ENCODE assay signal across 25 mouse cellular contexts in genomic region chr7:19969541-19970090, GRCm38 (mm10). TPM values are rescaled to one million over a fixed set of nuclear protein-coding genes. Genes with fewer than 3 reads are reported as not detected.
DNase-seq lines count a peak whose midpoint lies in the region; ATAC-seq and TF ChIP-seq lines count a peak whose summit lies in the region.
"Had no signal": no experiment of that assay in that cellular context is flagged by ENCODE, and none has a peak within 500 bp of the region (broad histone marks: within the 10 kb centered on the region; RNA-seq: fewer than 3 reads in every experiment).

No protein-coding gene starts in this region.

- no peak overlapping the region for H3K9ac ChIP-seq in lung, postnatal 0 days (replicated peaks; ENCODE audit: low read depth)
- H3K9ac ChIP-seq: embryonic facial prominence, embryonic 15.5 days; kidney, embryonic 15.5 days; limb, embryonic 13.5 days had no signal

- H3K4me3 ChIP-seq in heart, embryonic 10.5 days: no peak overlapping the region
- H3K4me3 ChIP-seq in lung, postnatal 0 days (ENCODE audit: low read depth, low read length): no peak overlapping the region
- H3K4me3 ChIP-seq in small intestine, adult 2 months (ENCODE audit: low read depth, low read length): no peak overlapping the region
- H3K4me3 ChIP-seq: embryonic facial prominence, embryonic 15.5 days; kidney, embryonic 15.5 days; limb, embryonic 13.5 days; midbrain, embryonic 10.5 days had no signal

- 89% methylated on average over 4 of the region's 4 CpGs for WGBS in heart, embryonic 10.5 days
- WGBS in lung, postnatal 0 days: 97% methylated on average over 4 of the region's 4 CpGs
- WGBS in small intestine, adult 2 months: 93% methylated on average over 4 of the region's 4 CpGs

- CTCF ChIA-PET in Patski (lab: Charles Lee): no interaction called here

- no peak overlapping the region for H3K27ac ChIP-seq in heart, embryonic 10.5 days
- H3K27ac ChIP-seq in lung, postnatal 0 days (ENCODE audit: low read length): no peak overlapping the region
- no peak overlapping the region for H3K27ac ChIP-seq in small intestine, adult 2 months (ENCODE audit: insufficient read depth, low read depth, low read length)
- H3K27ac ChIP-seq: embryonic facial prominence, embryonic 15.5 days; kidney, embryonic 15.5 days; limb, embryonic 13.5 days; midbrain, embryonic 10.5 days had no signal

- no peak overlapping the region for H3K4me2 ChIP-seq in lung, postnatal 0 days (replicated peaks; ENCODE audit: low read depth, low read length)
- H3K4me2 ChIP-seq: embryonic facial prominence, embryonic 15.5 days; kidney, embryonic 15.5 days; limb, embryonic 13.5 days had no signal

- TF ChIP-seq EP300 in lung, postnatal 0 days (IDR thresholded peaks at IDR 0.05): no peak

- intact Hi-C loops in heart, postnatal 10 days (cut with DNase I): no loop called here

- in situ Hi-C loops in Patski (cut with MboI; ENCODE audit: low pct_unique_long_range_greater_than_20kb): no loop called here

- H3K36me3 ChIP-seq in heart, embryonic 10.5 days: no peaks in the 10 kb centered on the region
- H3K36me3 ChIP-seq in lung, postnatal 0 days (ENCODE audit: insufficient read depth, low read length): no peaks in the 10 kb centered on the region
- peaks cover 19% of the 10 kb centered on the region for H3K36me3 ChIP-seq in small intestine, adult 2 months (ENCODE audit: control insufficient read depth, insufficient read depth, low read length)
- H3K36me3 ChIP-seq: embryonic facial prominence, embryonic 15.5 days; kidney, embryonic 15.5 days; limb, embryonic 13.5 days; midbrain, embryonic 10.5 days had no signal

- ATAC-seq in lung, postnatal 0 days: no peak
- ATAC-seq in Patski: no peak
- ATAC-seq: hindbrain, embryonic 16.5 days had no signal

- H3K4me1 ChIP-seq in heart, embryonic 10.5 days: no peaks in the 10 kb centered on the region
- no peaks in the 10 kb centered on the region for H3K4me1 ChIP-seq in lung, postnatal 0 days (ENCODE audit: insufficient read depth, low read depth, low read length)
- peaks cover 18% of the 10 kb centered on the region for H3K4me1 ChIP-seq in small intestine, adult 2 months (ENCODE audit: control insufficient read depth, insufficient read depth, insufficient read length, low read length)
- H3K4me1 ChIP-seq: embryonic facial prominence, embryonic 15.5 days; kidney, embryonic 15.5 days; limb, embryonic 13.5 days; midbrain, embryonic 10.5 days had no signal

- no peaks in the 10 kb centered on the region for H3K27me3 ChIP-seq in heart, embryonic 10.5 days (ENCODE audit: insufficient read depth, poor library complexity, severe bottlenecking)
- no peaks in the 10 kb centered on the region for H3K27me3 ChIP-seq in lung, postnatal 0 days (replicated peaks; ENCODE audit: insufficient read depth, low read length)
- peaks cover 3% of the 10 kb centered on the region for H3K27me3 ChIP-seq in Patski
- no peaks in the 10 kb centered on the region for H3K27me3 ChIP-seq in small intestine, adult 2 months (ENCODE audit: control insufficient read depth, insufficient read depth, low read length)
- H3K27me3 ChIP-seq: embryonic facial prominence, embryonic 15.5 days; kidney, embryonic 15.5 days; limb, embryonic 13.5 days had no signal

- no peak for TF ChIP-seq POLR2A in small intestine, adult 2 months (IDR thresholded peaks at IDR 0.05; ENCODE audit: low read depth, low read length)

- TF ChIP-seq CTCF in lung, postnatal 0 days (IDR thresholded peaks at IDR 0.05): 0 out of 2 replicates have a peak, but pooled peaks have one; percentile 1
- TF ChIP-seq CTCF in Patski (IDR thresholded peaks at IDR 0.05): peak; percentile 35
- peak; percentile 42; the same call in 1 of the 2 replicates for TF ChIP-seq CTCF in small intestine, adult 2 months (IDR thresholded peaks at IDR 0.05; ENCODE audit: extremely low read depth, insufficient read length, insufficient replicate concordance, low read depth, low read length)

- peak; percentile 63 for DNase-seq in heart, embryonic 10.5 days (ENCODE audit: low spot score)
- DNase-seq in heart, postnatal 10 days: no peak
- DNase-seq in lung, postnatal 0 days (ENCODE audit: low spot score): no peak
- no peak for DNase-seq in lung, postnatal 14 days
- DNase-seq in Patski (ENCODE audit: low read depth, low spot score): no peak
- no peak for DNase-seq in urinary bladder, postnatal 25 days (ENCODE audit: low spot score)
- no peak for DNase-seq in ovary, postnatal 36 days (ENCODE audit: low spot score)
- DNase-seq: adrenal gland, postnatal 36 days; cerebellum, adult 11-12 months; cerebellum, postnatal 36 days; heart, adult 18-20 months; lung, postnatal 4 days; right cerebral cortex, postnatal 4 days had no signal

- POLR2A ChIA-PET in Patski (lab: Charles Lee): no interaction called here

- peaks cover 28% of the 10 kb centered on the region for H3K9me3 ChIP-seq in heart, embryonic 10.5 days
- 0 out of 2 replicates have a peak, but pooled peaks cover 3% of the 10 kb centered on the region for H3K9me3 ChIP-seq in lung, postnatal 0 days (ENCODE audit: low read length)

RNA-seq across cellular contexts. Expression of gene Ceacam20, which starts 4.4 kb away (rescaled TPM):
- not detected in 2 replicates for polyA plus RNA-seq in heart, embryonic 10.5 days (2016; fragmentation: Nextera tagmentation; extraction: Ambion mirVana)
- not detected for total RNA-seq in heart, postnatal 10 days (2021)
- not detected in 2 replicates for polyA plus RNA-seq in lung, postnatal 0 days (2015; fragmentation: Nextera tagmentation; extraction: Ambion mirVana)
- not detected for polyA plus RNA-seq in Patski (2021)
- polyA plus RNA-seq in small intestine, adult 2 months (2012; rRNA removed): 48.9 and 179 TPM in 2 replicates
- total RNA-seq: adrenal gland, postnatal 36 days; gastrocnemius, adult 18-20 months; heart, adult 18-20 months; hematopoietic stem cell, adult 5-6 weeks; layer of hippocampus, postnatal 25 days; left cerebral cortex, postnatal 10 days had no signal
- polyA plus RNA-seq: embryonic facial prominence, embryonic 15.5 days; heart, embryonic 14.5 days; hindbrain, embryonic 16.5 days; kidney, embryonic 15.5 days; limb, embryonic 13.5 days; liver, embryonic 16.5 days; midbrain, embryonic 10.5 days had no signal

RNA-seq across cellular contexts. Expression of gene Igsf23, which starts 19.1 kb away (rescaled TPM):
- polyA plus RNA-seq in heart, embryonic 10.5 days (2016; fragmentation: Nextera tagmentation; extraction: Ambion mirVana): 1.3 and 2.1 TPM in 2 replicates
- 1 to 10 TPM; 1.4 to 3.6 TPM for total RNA-seq in heart, postnatal 10 days (2021)
- 0.70 and 0.90 TPM in 2 replicates for polyA plus RNA-seq in lung, postnatal 0 days (2015; fragmentation: Nextera tagmentation; extraction: Ambion mirVana)
- 0.06 TPM for polyA plus RNA-seq in Patski (2021)
- polyA plus RNA-seq in small intestine, adult 2 months (2012; rRNA removed): 87.9 and 185 TPM in 2 replicates
- total RNA-seq: adrenal gland, postnatal 36 days; gastrocnemius, adult 18-20 months; hematopoietic stem cell, adult 5-6 weeks; layer of hippocampus, postnatal 25 days; left cerebral cortex, postnatal 10 days had no signal
- polyA plus RNA-seq: hindbrain, embryonic 16.5 days had no signal

RNA-seq across cellular contexts. Expression of gene Nlrp9b, which starts 21.6 kb away (rescaled TPM):
- polyA plus RNA-seq in heart, embryonic 10.5 days (2016; fragmentation: Nextera tagmentation; extraction: Ambion mirVana): 0.05 TPM in 1 of 2 replicates, not detected in the other
- total RNA-seq in heart, postnatal 10 days (2021): not detected
- polyA plus RNA-seq in lung, postnatal 0 days (2015; fragmentation: Nextera tagmentation; extraction: Ambion mirVana): 0.06 TPM in 1 of 2 replicates, not detected in the other
- polyA plus RNA-seq in Patski (2021): not detected
- polyA plus RNA-seq in small intestine, adult 2 months (2012; rRNA removed): 1.8 and 6.6 TPM in 2 replicates
- total RNA-seq: adrenal gland, postnatal 36 days; gastrocnemius, adult 18-20 months; heart, adult 18-20 months; hematopoietic stem cell, adult 5-6 weeks; layer of hippocampus, postnatal 25 days; left cerebral cortex, postnatal 10 days had no signal
- polyA plus RNA-seq: embryonic facial prominence, embryonic 15.5 days; heart, embryonic 14.5 days; hindbrain, embryonic 16.5 days; kidney, embryonic 15.5 days; limb, embryonic 13.5 days; liver, embryonic 16.5 days; midbrain, embryonic 10.5 days had no signal

RNA-seq across cellular contexts. Expression of gene Pvr, which starts 48.7 kb away (rescaled TPM):
- 12.9 and 15.0 TPM in 2 replicates for polyA plus RNA-seq in heart, embryonic 10.5 days (2016; fragmentation: Nextera tagmentation; extraction: Ambion mirVana)
- 10 to 100 TPM; 21.2 to 23.1 TPM for total RNA-seq in heart, postnatal 10 days (2021)
- 20.8 and 24.3 TPM in 2 replicates for polyA plus RNA-seq in lung, postnatal 0 days (2015; fragmentation: Nextera tagmentation; extraction: Ambion mirVana)
- 38.0 TPM for polyA plus RNA-seq in Patski (2021)
- polyA plus RNA-seq in small intestine, adult 2 months (2012; rRNA removed): 5.7 and 14.3 TPM in 2 replicates

Comparison
In these comparisons a context has a peak if more than half of its experiments do, and no peak if none do; other contexts are left out.
1. RNA of gene Ceacam20, which starts 4.4 kb away (polyA plus RNA-seq): 48.9 to 179 TPM in small intestine, adult 2 months; not detected in lung, postnatal 0 days, not detected in heart, embryonic 10.5 days and not detected in Patski (single experiment); every median in the first group is over 10 times any median in the second.
2. RNA of gene Igsf23, which starts 19.1 kb away (polyA plus RNA-seq): 87.9 to 185 TPM in small intestine, adult 2 months; 1.3 to 2.1 TPM in heart, embryonic 10.5 days, 0.70 to 0.90 TPM in lung, postnatal 0 days and 0.06 TPM in Patski (single experiment); every median in the first group is over 10 times any median in the second.
3. Peak in every context shown above with its lines, with median percentiles within 50 percentile points of each other: CTCF ChIP-seq.